Mouse (Mus musculus) lung, embryonic 14.5 days (tissue): ENCODE data around the gene Mrvi1. TPM values are rescaled to one million over a fixed set of nuclear protein-coding genes. Genes with fewer than 3 reads are reported as not detected.
"Not testable (repeated sequence)": the region's sequence is repeated elsewhere in the genome, so short reads cannot be mapped to it uniquely, and the experiment has no call there.

Source experiments
- ATAC-seq: fragments of 200-750 bp; cut with Nextera tagmentation; 2 replicates; pipeline ENCODE4 v1.8.0; 2017; ENCODE audit warnings: mild to moderate bottlenecking, moderate TSS enrichment, moderate library complexity; ENCODE audit not compliant: insufficient read depth
- DNase-seq: peaks from one replicate; pipeline ENCODE4 v3.0.0-alpha.2; 2015
- H3K27ac ChIP-seq: fragments of 300-500 bp; sonication (generic); 2 replicates; pipeline ENCODE4 v1.5.1; 2014; ENCODE audit warnings: low read depth, mild to moderate bottlenecking, moderate library complexity
- H3K27me3 ChIP-seq: fragments of 300-500 bp; sonication (generic); 2 replicates; pipeline ENCODE4 v1.6.1; 2014; ENCODE audit warnings: low read length, control low read depth; ENCODE audit not compliant: insufficient read depth
- H3K36me3 ChIP-seq: fragments of 300-500 bp; sonication (generic); 2 replicates; pipeline ENCODE4 v1.6.1; 2014; ENCODE audit warnings: control low read depth; ENCODE audit not compliant: insufficient read depth
- H3K4me1 ChIP-seq: fragments of 300-500 bp; sonication (generic); 2 replicates; pipeline ENCODE4 v1.6.1; 2014; ENCODE audit warnings: antibody characterized with exemption, control low read depth; ENCODE audit not compliant: insufficient read depth
- H3K4me2 ChIP-seq: fragments of 300-500 bp; sonication (generic); 2 replicates; pipeline ENCODE4 v1.6.1; 2014; ENCODE audit warnings: mild to moderate bottlenecking
- H3K4me3 ChIP-seq: fragments of 300-500 bp; sonication (generic); 2 replicates; pipeline ENCODE4 v1.5.1; 2014; ENCODE audit warnings: low read depth, low read length
- H3K9ac ChIP-seq: fragments of 300-500 bp; sonication (generic); 2 replicates; pipeline ENCODE4 v1.6.1; 2014
- H3K9me3 ChIP-seq: fragments of 300-500 bp; sonication (generic); 2 replicates; pipeline ENCODE4 v1.6.1; 2016; ENCODE audit warnings: low read depth, low read length, control low read depth
- CTCF ChIP-seq: IDR thresholded peaks from 2 replicates; pipeline ENCODE4 v1.5.1; 2016; ENCODE audit warnings: antibody characterized with exemption, low read depth
- WGBS: fragments of 180-500 bp; shearing (Covaris S2); extraction: QIAGEN DNeasy Blood & Tissue Kit; methylation state at CpG from one replicate; pipeline ENCODE4 v1.1.7; 2014; 5-methylcytosine and 5-hydroxymethylcytosine counted together
- polyA plus RNA-seq: library from polyadenylated mRNA; unstranded; fragments of >200 nt; fragmentation: Nextera tagmentation; extraction: Ambion mirVana; gene quantifications from 2 replicates; pipeline ENCODE4 v1.2.1, GENCODE M21; 2014

Gene Mrvi1
- polyA plus RNA-seq, 1 experiment from 2014 or later = 15.8 TPM

- Histone ChIP-seq H3K4me3 (no peak overlapping the region), H3K27ac (no peak overlapping the region), H3K9me3 (no peaks in the 10 kb centered on the region), H3K4me1 (peaks cover 3% of the 10 kb centered on the region; the same call in 1 of the 2 replicates), H3K4me2 (no peak overlapping the region), H3K27me3 (no peaks in the 10 kb centered on the region), H3K9ac (no peak overlapping the region), H3K36me3 (peaks cover 7% of the 10 kb centered on the region; the same call in 1 of the 2 replicates)
- no peak for TF ChIP-seq CTCF
- ATAC-seq (no peak), DNase-seq (no peak)
- WGBS = 90% methylated on average over 8 of the region's 8 CpGs
Observed at GRCm38 (mm10) chr7:110897202-110897601, 85.1 kb downstream of the Mrvi1 start.

- no peaks in the 10 kb centered on the region for H3K27me3 ChIP-seq
- H3K9me3 ChIP-seq = no peaks in the 10 kb centered on the region
- H3K4me2 ChIP-seq = no peak overlapping the region
- ATAC-seq (no peak), DNase-seq (no peak)
- H3K27ac ChIP-seq = no peak overlapping the region
- 88% methylated on average over 7 of the region's 7 CpGs for WGBS
- no peak overlapping the region for H3K9ac ChIP-seq
- no peak overlapping the region for H3K4me3 ChIP-seq
- peaks cover 7% of the 10 kb centered on the region; the same call in 1 of the 2 replicates for H3K36me3 ChIP-seq
- no peak for TF ChIP-seq CTCF
- H3K4me1 ChIP-seq = peaks cover 3% of the 10 kb centered on the region; the same call in 1 of the 2 replicates
Observed at GRCm38 (mm10) chr7:110896453-110896852, 85.8 kb downstream of the Mrvi1 start.

GRCm38 (mm10) chr7:110895772-110896171, 86.5 kb downstream of the Mrvi1 start:
- not testable (repeated sequence) for DNase-seq, H3K4me3 ChIP-seq, H3K36me3 ChIP-seq, H3K9me3 ChIP-seq, H3K27me3 ChIP-seq, H3K4me1 ChIP-seq, H3K27ac ChIP-seq, H3K4me2 ChIP-seq, H3K9ac ChIP-seq, ATAC-seq
- 78% methylated on average over 10 of the region's 10 CpGs for whole genome bisulfite sequencing

GRCm38 (mm10) chr7:110894673-110895072, 87.6 kb downstream of the Mrvi1 start:
- no peak for ATAC-seq
- Histone ChIP-seq H3K9ac (no peak overlapping the region), H3K27me3 (no peaks in the 10 kb centered on the region), H3K9me3 (no peaks in the 10 kb centered on the region), H3K36me3 (peaks cover 4% of the 10 kb centered on the region; the same call in 1 of the 2 replicates), H3K27ac (no peak overlapping the region), H3K4me1 (peaks cover 3% of the 10 kb centered on the region; the same call in 1 of the 2 replicates), H3K4me2 (no peak overlapping the region), H3K4me3 (no peak overlapping the region)
- TF ChIP-seq CTCF = no peak
- 70% methylated on average over 9 of the region's 9 CpGs for WGBS
- no peak for DNase-seq

GRCm38 (mm10) chr7:110893943-110894610, 88.2 kb downstream of the Mrvi1 start:
- WGBS = 27% methylated on average over 10 of the region's 10 CpGs
- Histone ChIP-seq H3K4me1 (peaks cover 3% of the 10 kb centered on the region; the same call in 1 of the 2 replicates), H3K27ac (peak overlapping the region; percentile 34; the same call in 1 of the 2 replicates), H3K36me3 (no peaks in the 10 kb centered on the region; the same call in 1 of the 2 replicates), H3K4me3 (no peak overlapping the region), H3K27me3 (no peaks in the 10 kb centered on the region), H3K4me2 (no peak overlapping the region; the same call in 1 of the 2 replicates), H3K9me3 (no peaks in the 10 kb centered on the region), H3K9ac (no peak overlapping the region)
- DNase-seq = peak; percentile 56
- TF ChIP-seq CTCF = no peak
- peak; percentile 75; the same call in 1 of the 2 replicates for ATAC-seq

GRCm38 (mm10) chr7:110891501-110891986, 90.7 kb downstream of the Mrvi1 start:
- DNase-seq (no peak), ATAC-seq (no peak)
- no peak overlapping the region for H3K4me2 ChIP-seq
- no peak for TF ChIP-seq CTCF
- no peak overlapping the region for H3K4me3 ChIP-seq
- no peaks in the 10 kb centered on the region for H3K27me3 ChIP-seq
- 62% methylated on average over 9 of the region's 9 CpGs for WGBS
- peaks cover 4% of the 10 kb centered on the region; the same call in 1 of the 2 replicates for H3K36me3 ChIP-seq
- peaks cover 3% of the 10 kb centered on the region; the same call in 1 of the 2 replicates for H3K4me1 ChIP-seq
- H3K9me3 ChIP-seq = no peaks in the 10 kb centered on the region
- H3K9ac ChIP-seq = no peak overlapping the region
- no peak overlapping the region for H3K27ac ChIP-seq

GRCm38 (mm10) chr7:110881746-110882333, 100.4 kb downstream of the Mrvi1 start:
- TF ChIP-seq CTCF = no peak
- Histone ChIP-seq H3K4me2 (no peak overlapping the region), H3K4me1 (no peaks in the 10 kb centered on the region), H3K27me3 (no peaks in the 10 kb centered on the region), H3K9ac (no peak overlapping the region), H3K9me3 (no peaks in the 10 kb centered on the region), H3K27ac (no peak overlapping the region), H3K36me3 (0 out of 2 replicates have a peak, but pooled peaks cover 2% of the 10 kb centered on the region), H3K4me3 (no peak overlapping the region)
- ATAC-seq (no peak), DNase-seq (no peak)
- WGBS = 67% methylated on average over 2 of the region's 2 CpGs
